Mouse (Mus musculus) megakaryocyte, embryonic 14.5 days (primary cell): Measurements from ENCODE around the gene Ager.

ENCODE experiments used
- FLI1 ChIP-seq: IDR thresholded peaks from 2 replicates; pipeline ENCODE4 v1.6.1; 2012; ENCODE audit warnings: low read length, inconsistent platforms, mixed read lengths
- GATA1 ChIP-seq: IDR thresholded peaks from 3 replicates; pipeline ENCODE4 v1.6.1; 2012; ENCODE audit warnings: mixed read lengths, low read length, inconsistent platforms, borderline replicate concordance

- TF ChIP-seq GATA1: no peak
- no peak for TF ChIP-seq FLI1
These were observed 29.1 kb downstream of the Ager start for GRCm38 (mm10) chr17:34626773-34627092.
